Mouse (Mus musculus): ENCODE measurements at regions not wholly inside any gene's neighbourhood (a gene's known extent, or its start where the extent isn't known, plus 50 kb on each side); places are given as distances from the start of the nearest gene placed in this dataset.

- TF ChIP-seq CTCF (IDR thresholded peaks at IDR 0.05) = no peak
- TF ChIP-seq EP300 (IDR thresholded peaks at IDR 0.05) = peak; percentile 31; the same call in 1 of the 2 replicates
Observed at GRCm38 (mm10) chr6:6298867-6299852, 82.2 kb upstream of the Slc25a13 start.

Measured in lung, postnatal 0 days (tissue).